Mouse (Mus musculus) heart, adult 2 months (tissue): Measurements from ENCODE around the gene Aida. TPM values are rescaled to one million over a fixed set of nuclear protein-coding genes. Genes with fewer than 3 reads are reported as not detected.

Source experiments
- DNase-seq, 2 experiments: peaks; one replicate each; pipeline ENCODE4 v3.0.0; 2021
- H3K27ac ChIP-seq: fragments of 200-600 bp; 2 replicates; pipeline ENCODE4 v1.8.1; 2022
- H3K27me3 ChIP-seq: fragments of 200-500 bp; 2 replicates; pipeline ENCODE4 v1.6.1; 2012; ENCODE audit warnings: mild to moderate bottlenecking, low read length, inconsistent platforms, mixed read lengths; ENCODE audit not compliant: control insufficient read depth, insufficient read depth
- H3K36me3 ChIP-seq: fragments of 200-500 bp; 2 replicates; pipeline ENCODE4 v1.6.1; 2012; ENCODE audit warnings: low read length, inconsistent platforms; ENCODE audit not compliant: control insufficient read depth, insufficient read depth
- H3K4me1 ChIP-seq: fragments of 200-500 bp; 2 replicates; pipeline ENCODE4 v1.6.1; 2011; ENCODE audit warnings: low read length; ENCODE audit not compliant: control insufficient read depth, insufficient read depth
- H3K4me3 ChIP-seq: fragments of 200-600 bp; 2 replicates; pipeline ENCODE4 v1.8.1; 2022
- H3K79me2 ChIP-seq: fragments of 200-500 bp; replicated peaks from 2 replicates; pipeline ENCODE4 v1.6.1; 2012; ENCODE audit warnings: mild to moderate bottlenecking, inconsistent platforms, low read length, moderate library complexity, mixed read lengths; ENCODE audit not compliant: control insufficient read depth, insufficient read depth
- H3K9ac ChIP-seq: fragments of 200-500 bp; 2 replicates; pipeline ENCODE4 v1.6.1; 2012; ENCODE audit warnings: low read depth, mild to moderate bottlenecking, control low read depth, inconsistent platforms, low read length, mixed read lengths
- CTCF ChIP-seq: fragments of 200-600 bp; IDR thresholded peaks from 2 replicates; pipeline ENCODE4 v1.8.1; 2022; ENCODE audit warnings: antibody characterized with exemption, mild to moderate bottlenecking, moderate library complexity
- EP300 ChIP-seq: fragments of 200-500 bp; IDR thresholded peaks from 2 replicates; pipeline ENCODE4 v1.6.1; 2011; ENCODE audit warnings: low read depth, low read length, control low read depth; ENCODE audit not compliant: insufficient read depth
- POLR2A ChIP-seq: fragments of 200-500 bp; IDR thresholded peaks from 2 replicates; pipeline ENCODE4 v1.6.1; 2011; ENCODE audit warnings: mild to moderate bottlenecking, low read depth, low read length, control low read depth; ENCODE audit not compliant: insufficient read depth
- WGBS: fragments of 180-500 bp; shearing (Covaris S2); methylation state at CpG from one replicate; pipeline ENCODE4 v1.1.7; 2018; 5-methylcytosine and 5-hydroxymethylcytosine counted together
- intact Hi-C: fragments of 180-260 bp; cut with DNase I; formaldehyde crosslinking; loops from one replicate; pipeline ENCODE4 v1.15.1; 2025
- polyA plus RNA-seq: library from polyadenylated mRNA; depleted of rRNA; stranded (reverse); fragments of >200 nt; gene quantifications from 2 replicates; pipeline ENCODE4 v1.2.3, GENCODE M21; 2012
- total RNA-seq, 2 experiments: library from RNA; stranded (reverse); gene quantifications; 2 replicates each; pipeline ENCODE4 v1.2.3; 2021

The Aida gene
- total and polyA plus RNA-seq, 3 experiments = 16.9 to 28.5 (median 27.6) TPM

GRCm38 (mm10) chr1:183289576-183289975, 6.8 kb upstream of the Aida start:
- intact Hi-C loops = no loop called here
- H3K4me3 ChIP-seq = no peak overlapping the region
- no peak overlapping the region for H3K27ac ChIP-seq
- no peak overlapping the region for H3K9ac ChIP-seq
- H3K36me3 ChIP-seq = peaks cover 3% of the 10 kb centered on the region
- no peaks in the 10 kb centered on the region for H3K4me1 ChIP-seq
- WGBS = 83% methylated on average over 4 of the region's 4 CpGs
- no peak for TF ChIP-seq POLR2A
- TF ChIP-seq CTCF = no peak
- TF ChIP-seq EP300 = no peak
- no peaks in the 10 kb centered on the region for H3K27me3 ChIP-seq
- no peaks in the 10 kb centered on the region for H3K79me2 ChIP-seq
- no peak for DNase-seq

GRCm38 (mm10) chr1:183296877-183297383, 540 bp downstream of the Aida start, which contains the start of gene Brox:
Gene Brox, minus strand, starts transcription at chr1:183297269.
- Histone ChIP-seq H3K79me2 (peaks cover 4% of the 10 kb centered on the region; the same call in 1 of the 2 replicates), H3K4me3 (peak within 1 kb of the TSS; percentile 56), H3K9ac (peak within 1 kb of the TSS; percentile 87), H3K27ac (peak within 1 kb of the TSS; percentile 75), H3K4me1 (no peaks in the 10 kb centered on the region), H3K27me3 (no peaks in the 10 kb centered on the region), H3K36me3 (no peaks in the 10 kb centered on the region; the same call in 1 of the 2 replicates)
- peak; percentile 96 to 98 for DNase-seq
- under 1% methylated on average over 39 of the region's 39 CpGs for WGBS
- intact Hi-C loops = no loop called here
- TF ChIP-seq POLR2A (peak; percentile 86), EP300 (no peak), CTCF (no peak)

DNA sequence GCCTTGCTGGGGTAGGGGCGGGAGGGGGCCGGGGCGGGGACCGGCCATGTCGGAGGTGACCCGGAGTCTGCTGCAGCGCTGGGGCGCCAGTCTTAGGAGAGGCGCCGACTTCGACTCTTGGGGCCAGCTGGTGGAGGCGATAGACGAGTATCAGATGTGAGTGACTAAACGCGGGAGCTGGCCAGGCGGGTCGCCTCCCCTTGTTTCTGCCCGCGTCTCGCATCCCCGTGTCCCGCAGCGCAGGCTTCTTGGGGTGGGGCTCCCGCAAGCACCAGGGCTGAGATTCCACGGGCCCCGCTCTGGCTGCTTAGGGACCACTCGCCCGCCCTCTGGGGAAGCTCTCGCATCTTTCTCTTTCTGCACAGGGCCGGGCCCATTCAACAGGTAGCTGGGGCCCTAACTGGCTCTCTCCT, 1.1 kb downstream of the Aida start:
- H3K4me1 ChIP-seq = no peaks in the 10 kb centered on the region
- DNase-seq = no peak
- no peaks in the 10 kb centered on the region for H3K27me3 ChIP-seq
- intact Hi-C loops = no loop called here
- H3K36me3 ChIP-seq = no peaks in the 10 kb centered on the region; the same call in 1 of the 2 replicates
- H3K79me2 ChIP-seq = peaks cover 4% of the 10 kb centered on the region; the same call in 1 of the 2 replicates
- peak overlapping the region; percentile 56 for H3K4me3 ChIP-seq
- H3K27ac ChIP-seq = peak overlapping the region; percentile 75
- WGBS = 1% methylated on average over 30 of the region's 30 CpGs
- peak overlapping the region; percentile 81 for H3K9ac ChIP-seq
- TF ChIP-seq CTCF (no peak), EP300 (no peak), POLR2A (no peak)

GRCm38 (mm10) chr1:183297886-183298489, 1.6 kb downstream of the Aida start:
- Histone ChIP-seq H3K36me3 (no peaks in the 10 kb centered on the region; the same call in 1 of the 2 replicates), H3K4me3 (peak overlapping the region; percentile 56), H3K27ac (peak overlapping the region; percentile 75), H3K27me3 (no peaks in the 10 kb centered on the region), H3K79me2 (peaks cover 4% of the 10 kb centered on the region; the same call in 1 of the 2 replicates), H3K9ac (peak overlapping the region; percentile 81), H3K4me1 (no peaks in the 10 kb centered on the region)
- intact Hi-C loops = no loop called here
- peak; percentile 66 to 77 for DNase-seq
- WGBS = 2% methylated on average over 20 of the region's 20 CpGs
- TF ChIP-seq EP300 = no peak
- peak; percentile 69; the same call in 1 of the 2 replicates for TF ChIP-seq POLR2A

GRCm38 (mm10) chr1:183299161-183299560, 2.8 kb downstream of the Aida start:
- peaks cover 4% of the 10 kb centered on the region; the same call in 1 of the 2 replicates for H3K79me2 ChIP-seq
- TF ChIP-seq EP300 (no peak), POLR2A (no peak), CTCF (no peak)
- intact Hi-C loops = no loop called here
- peak; percentile 89 to 90 for DNase-seq
- no peak overlapping the region for H3K4me3 ChIP-seq
- H3K36me3 ChIP-seq = no peaks in the 10 kb centered on the region
- H3K9ac ChIP-seq = no peak overlapping the region
- 88% methylated on average over 6 of the region's 6 CpGs for WGBS
- H3K27ac ChIP-seq = no peak overlapping the region
- no peaks in the 10 kb centered on the region for H3K27me3 ChIP-seq
- no peaks in the 10 kb centered on the region for H3K4me1 ChIP-seq

DNA sequence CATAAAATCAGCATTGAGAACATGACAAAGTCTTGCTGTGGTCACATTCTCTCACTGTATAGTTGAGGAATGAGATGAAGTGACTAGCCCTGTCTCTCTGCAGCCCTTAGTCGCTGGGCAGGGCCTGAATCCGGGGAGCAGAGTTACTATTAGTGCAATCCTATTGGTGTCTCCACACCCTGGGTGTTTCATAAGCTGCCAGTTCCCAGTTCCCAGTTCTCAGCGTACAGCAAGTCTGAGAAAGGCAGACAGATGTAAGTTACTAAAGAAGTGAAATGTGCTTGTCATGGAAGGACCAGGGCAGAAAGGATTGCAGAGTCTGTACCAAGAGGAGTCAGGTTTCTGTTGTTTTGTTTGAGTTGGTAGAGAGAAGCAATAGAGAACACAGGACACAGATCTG, 11.2 kb downstream of the Aida start:
- intact Hi-C loops = no loop called here
- TF ChIP-seq CTCF (no peak), POLR2A (no peak), EP300 (no peak)
- Histone ChIP-seq H3K36me3 (no peaks in the 10 kb centered on the region; the same call in none of the 2 replicates), H3K79me2 (0 out of 2 replicates have a peak, but pooled peaks cover 1% of the 10 kb centered on the region), H3K27me3 (no peaks in the 10 kb centered on the region), H3K4me3 (no peak overlapping the region), H3K27ac (no peak overlapping the region), H3K4me1 (no peaks in the 10 kb centered on the region), H3K9ac (no peak overlapping the region)
- DNase-seq = no peak
- WGBS = 74% methylated on average over 3 of the region's 3 CpGs
